Mouse (Mus musculus): Measurements from ENCODE around the gene Fgg.

Fgg gene

GRCm38 (mm10) chr3:83007557-83007956 lies at the start of gene Fgg:
TSS of gene Fgg (plus strand) at chr3:83007724.
- no peak for DNase-seq (ENCODE audit: low read depth, low spot score)

GRCm38 (mm10) chr3:82971046-82971445 lies 36.5 kb upstream of the Fgg start:
- no peak for DNase-seq (ENCODE audit: low read depth, low spot score)

GRCm38 (mm10) chr3:82980818-82981217 lies 26.7 kb upstream of the Fgg start:
- no peak for DNase-seq (ENCODE audit: low read depth, low spot score)

- DNase-seq (ENCODE audit: low read depth, low spot score), result no peak
Observed at GRCm38 (mm10) chr3:82981861-82982260, 25.7 kb upstream of the Fgg start.

GRCm38 (mm10) chr3:82984840-82985239 lies 22.7 kb upstream of the Fgg start:
- no peak for DNase-seq (ENCODE audit: low read depth, low spot score)

GRCm38 (mm10) chr3:82991963-82992362 lies 15.6 kb upstream of the Fgg start:
- DNase-seq (ENCODE audit: low read depth, low spot score), result no peak

- DNase-seq (ENCODE audit: low read depth, low spot score), result no peak
Observed at GRCm38 (mm10) chr3:82992956-82993355, 14.6 kb upstream of the Fgg start.

GRCm38 (mm10) chr3:82995368-82995767 lies 12.2 kb upstream of the Fgg start:
- no peak for DNase-seq (ENCODE audit: low read depth, low spot score)

GRCm38 (mm10) chr3:82996656-82997055 lies 10.9 kb upstream of the Fgg start:
- no peak for DNase-seq (ENCODE audit: low read depth, low spot score)

- peak; percentile 88 for DNase-seq (ENCODE audit: low read depth, low spot score)
Observed at GRCm38 (mm10) chr3:82998772-82999463, 8.6 kb upstream of the Fgg start.

GRCm38 (mm10) chr3:82999995-83000394 lies 7.5 kb upstream of the Fgg start:
- DNase-seq (ENCODE audit: low read depth, low spot score), result no peak

GRCm38 (mm10) chr3:83002191-83002590 lies 5.3 kb upstream of the Fgg start:
- peak; percentile 73 for DNase-seq (ENCODE audit: low read depth, low spot score)

GRCm38 (mm10) chr3:83003068-83003467 lies 4.5 kb upstream of the Fgg start:
- no peak for DNase-seq (ENCODE audit: low read depth, low spot score)

GRCm38 (mm10) chr3:83004801-83005200 lies 2.7 kb upstream of the Fgg start:
- DNase-seq (ENCODE audit: low read depth, low spot score), result no peak

- DNase-seq (ENCODE audit: low read depth, low spot score), result no peak
Observed at GRCm38 (mm10) chr3:83010291-83010690, 2.8 kb downstream of the Fgg start.

GRCm38 (mm10) chr3:83011136-83011535 lies 3.6 kb downstream of the Fgg start:
- no peak for DNase-seq (ENCODE audit: low read depth, low spot score)

GRCm38 (mm10) chr3:83011565-83011964 lies 4.0 kb downstream of the Fgg start:
- DNase-seq (ENCODE audit: low read depth, low spot score), result no peak

- no peak for DNase-seq (ENCODE audit: low read depth, low spot score)
Observed at GRCm38 (mm10) chr3:83012636-83013035, 5.1 kb downstream of the Fgg start.

- no peak for DNase-seq (ENCODE audit: low read depth, low spot score)
Observed at GRCm38 (mm10) chr3:83013951-83014350, 6.4 kb downstream of the Fgg start.

- DNase-seq (ENCODE audit: low read depth, low spot score), result no peak
Observed at GRCm38 (mm10) chr3:83016236-83016635, 8.7 kb downstream of the Fgg start.

GRCm38 (mm10) chr3:83020387-83020786 lies 12.9 kb downstream of the Fgg start:
- DNase-seq (ENCODE audit: low read depth, low spot score), result no peak

GRCm38 (mm10) chr3:83021176-83021575 lies 13.7 kb downstream of the Fgg start:
- DNase-seq (ENCODE audit: low read depth, low spot score), result no peak

- DNase-seq (ENCODE audit: low read depth, low spot score), result no peak
Observed at GRCm38 (mm10) chr3:83025036-83025435, 17.5 kb downstream of the Fgg start.

Data from 3T3-L1 (cell line).